Mouse (Mus musculus) embryonic facial prominence, embryonic 14.5 days (tissue): ENCODE data around the gene Elavl4. TPM values are rescaled to one million over a fixed set of nuclear protein-coding genes. Genes with fewer than 3 reads are reported as not detected.

Experiments
- ATAC-seq: fragments of 200-750 bp; cut with Nextera tagmentation; 2 replicates; pipeline ENCODE4 v1.8.0; 2017; ENCODE audit warnings: low read depth, moderate number of reproducible peaks, moderate TSS enrichment
- DNase-seq: peaks from one replicate; pipeline ENCODE4 v3.0.0-alpha.2; 2015; ENCODE audit warnings: low spot score
- H3K27ac ChIP-seq: fragments of 300-500 bp; sonication (generic); replicated peaks from 2 replicates; pipeline ENCODE4 v1.5.1; 2014; ENCODE audit warnings: low read depth, mild to moderate bottlenecking, low read length, moderate library complexity
- H3K27me3 ChIP-seq: fragments of 300-500 bp; sonication (generic); replicated peaks from 2 replicates; pipeline ENCODE4 v1.6.1; 2014; ENCODE audit warnings: low read length; ENCODE audit not compliant: control insufficient read depth, insufficient read depth
- H3K36me3 ChIP-seq: fragments of 300-500 bp; sonication (generic); 2 replicates; pipeline ENCODE4 v1.6.1; 2014; ENCODE audit warnings: low read length, mixed read lengths; ENCODE audit not compliant: control insufficient read depth, insufficient read depth
- H3K4me1 ChIP-seq: fragments of 300-500 bp; sonication (generic); 2 replicates; pipeline ENCODE4 v1.6.1; 2014; ENCODE audit warnings: antibody characterized with exemption, low read length; ENCODE audit not compliant: control insufficient read depth, insufficient read depth
- H3K4me2 ChIP-seq: fragments of 300-500 bp; sonication (generic); 2 replicates; pipeline ENCODE4 v1.6.1; 2014; ENCODE audit warnings: low read depth, mild to moderate bottlenecking, low read length, moderate library complexity, mixed read lengths
- H3K4me3 ChIP-seq: fragments of 300-500 bp; sonication (generic); 2 replicates; pipeline ENCODE4 v1.5.1; 2014; ENCODE audit warnings: low read depth, mild to moderate bottlenecking, low read length
- H3K9ac ChIP-seq: fragments of 300-500 bp; sonication (generic); 2 replicates; pipeline ENCODE4 v1.6.1; 2014; ENCODE audit warnings: low read depth, mild to moderate bottlenecking, low read length, moderate library complexity, mixed read lengths
- H3K9me3 ChIP-seq: fragments of 300-500 bp; sonication (generic); 2 replicates; pipeline ENCODE4 v1.6.1; 2016; ENCODE audit warnings: low read length; ENCODE audit not compliant: control insufficient read depth
- WGBS: fragments of 180-500 bp; shearing (Covaris S2); extraction: QIAGEN DNeasy Blood & Tissue Kit; methylation state at CpG from one replicate; pipeline ENCODE4 v1.1.7; 2014; 5-methylcytosine and 5-hydroxymethylcytosine counted together
- polyA plus RNA-seq: library from polyadenylated mRNA; unstranded; fragments of >200 nt; fragmentation: Nextera tagmentation; extraction: Ambion mirVana; gene quantifications from 2 replicates; pipeline ENCODE4 v1.2.1, GENCODE M21; 2014

Elavl4 gene
- polyA plus RNA-seq, 1 experiment from 2014 or later, result 34.2 TPM

- no peaks in the 10 kb centered on the region for H3K4me1 ChIP-seq
- no peaks in the 10 kb centered on the region for H3K9me3 ChIP-seq
- H3K4me3 ChIP-seq, result no peak overlapping the region
- no peak overlapping the region for H3K27ac ChIP-seq
- H3K36me3 ChIP-seq, result no peaks in the 10 kb centered on the region
- DNase-seq (no peak), ATAC-seq (no peak)
- H3K9ac ChIP-seq, result no peak overlapping the region
- WGBS, result 72% methylated on average over 3 of the region's 3 CpGs
- no peak overlapping the region for H3K4me2 ChIP-seq
- no peaks in the 10 kb centered on the region for H3K27me3 ChIP-seq
These were observed 101.7 kb downstream of the Elavl4 start for GRCm38 (mm10) chr4:110250055-110250454.

DNA sequence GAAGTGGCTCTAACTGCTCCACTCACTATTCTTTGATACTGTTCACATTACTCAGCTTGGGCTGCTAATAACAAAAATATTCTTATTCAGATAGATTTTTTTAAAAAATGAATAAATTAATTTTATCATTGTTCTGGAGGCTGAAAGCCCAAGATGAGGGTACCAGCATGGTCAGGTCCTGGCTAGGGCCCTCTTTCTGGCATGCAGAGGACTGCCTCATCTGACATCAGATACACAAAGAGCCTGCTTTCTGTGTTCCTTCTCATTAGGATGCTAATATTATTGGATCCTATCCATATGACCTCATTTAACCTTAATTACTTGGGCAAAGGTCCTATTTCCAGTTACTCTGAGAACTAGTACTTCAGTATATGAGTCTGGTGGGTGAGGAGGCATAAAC, 108.8 kb downstream of the Elavl4 start:
- H3K27me3 ChIP-seq, result no peaks in the 10 kb centered on the region
- H3K36me3 ChIP-seq, result no peaks in the 10 kb centered on the region
- no peak overlapping the region for H3K4me2 ChIP-seq
- no peaks in the 10 kb centered on the region for H3K9me3 ChIP-seq
- no peak for ATAC-seq
- H3K4me1 ChIP-seq, result no peaks in the 10 kb centered on the region
- no peak for DNase-seq
- H3K4me3 ChIP-seq, result no peak overlapping the region
- no peak overlapping the region for H3K27ac ChIP-seq
- no peak overlapping the region for H3K9ac ChIP-seq

DNA sequence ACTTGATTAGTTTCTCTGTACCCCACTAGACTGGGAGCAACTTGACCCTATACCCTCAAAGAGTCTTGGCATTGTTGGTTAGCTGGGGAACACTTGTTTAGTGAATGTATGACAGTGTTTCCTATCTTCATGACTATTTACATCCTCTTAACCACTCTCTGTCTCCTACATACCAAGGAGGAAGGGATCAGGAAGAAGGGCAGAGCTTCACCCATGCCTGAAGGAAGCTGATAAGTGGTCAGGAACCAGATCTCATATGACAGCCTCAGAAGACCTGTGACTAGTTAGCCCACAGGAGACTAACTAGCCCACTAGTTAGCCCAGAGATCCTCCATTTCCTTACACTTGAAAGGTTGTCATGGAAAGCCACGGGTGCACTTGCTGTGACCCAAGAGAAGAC, 117.2 kb downstream of the Elavl4 start:
- no peak overlapping the region for H3K9ac ChIP-seq
- no peak overlapping the region for H3K4me3 ChIP-seq
- H3K27me3 ChIP-seq, result no peaks in the 10 kb centered on the region
- no peak for ATAC-seq
- H3K9me3 ChIP-seq, result no peaks in the 10 kb centered on the region
- WGBS, result 57% methylated on average over 1 of the region's 1 CpGs
- no peak overlapping the region for H3K4me2 ChIP-seq
- H3K4me1 ChIP-seq, result no peaks in the 10 kb centered on the region
- no peak overlapping the region for H3K27ac ChIP-seq
- no peak for DNase-seq
- H3K36me3 ChIP-seq, result no peaks in the 10 kb centered on the region

DNA sequence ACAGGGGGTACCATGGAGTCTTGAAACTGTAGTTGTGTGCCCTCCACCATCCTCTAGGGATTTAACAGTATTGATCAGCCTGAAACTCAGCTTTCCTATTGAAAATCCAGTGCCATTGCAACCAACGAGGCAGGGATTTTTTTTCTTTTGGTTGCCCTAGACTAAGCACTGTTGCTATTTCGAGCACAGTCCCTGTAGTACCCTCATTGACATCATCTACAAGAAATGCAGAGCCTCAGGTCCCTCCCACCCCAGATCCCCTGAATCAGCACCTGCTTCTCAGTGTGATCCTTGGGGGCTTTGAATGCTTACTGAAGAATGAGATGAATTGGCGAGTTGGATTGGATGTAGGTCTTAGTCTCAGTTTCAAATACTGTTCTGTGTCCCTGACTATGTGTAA, 119.4 kb downstream of the Elavl4 start:
- DNase-seq (no peak), ATAC-seq (no peak)
- Histone ChIP-seq H3K9ac (no peak overlapping the region), H3K27ac (no peak overlapping the region), H3K4me3 (no peak overlapping the region), H3K36me3 (no peaks in the 10 kb centered on the region), H3K4me1 (no peaks in the 10 kb centered on the region), H3K4me2 (no peak overlapping the region), H3K27me3 (no peaks in the 10 kb centered on the region), H3K9me3 (no peaks in the 10 kb centered on the region)
- 80% methylated on average over 3 of the region's 3 CpGs for WGBS

GRCm38 (mm10) chr4:110231799-110232198, 119.9 kb downstream of the Elavl4 start:
- no peak overlapping the region for H3K9ac ChIP-seq
- DNase-seq (peak; percentile 45), ATAC-seq (peak; percentile 67)
- H3K9me3 ChIP-seq, result no peaks in the 10 kb centered on the region
- H3K4me3 ChIP-seq, result no peak overlapping the region
- H3K4me1 ChIP-seq, result no peaks in the 10 kb centered on the region
- H3K27ac ChIP-seq, result no peak overlapping the region
- 66% methylated on average over 4 of the region's 4 CpGs for WGBS
- H3K4me2 ChIP-seq, result no peak overlapping the region
- H3K27me3 ChIP-seq, result no peaks in the 10 kb centered on the region
- no peaks in the 10 kb centered on the region for H3K36me3 ChIP-seq

- H3K9me3 ChIP-seq, result no peaks in the 10 kb centered on the region
- H3K9ac ChIP-seq, result no peak overlapping the region
- no peak for DNase-seq
- 89% methylated on average over 1 of the region's 1 CpGs for WGBS
- H3K36me3 ChIP-seq, result no peaks in the 10 kb centered on the region
- no peaks in the 10 kb centered on the region for H3K27me3 ChIP-seq
- H3K27ac ChIP-seq, result no peak overlapping the region
- no peak overlapping the region for H3K4me2 ChIP-seq
- peak; percentile 30; the same call in 1 of the 2 replicates for ATAC-seq
- no peaks in the 10 kb centered on the region for H3K4me1 ChIP-seq
- H3K4me3 ChIP-seq, result no peak overlapping the region
These were observed 122.1 kb downstream of the Elavl4 start for GRCm38 (mm10) chr4:110229652-110230051.

- Histone ChIP-seq H3K4me2 (no peak overlapping the region), H3K4me1 (no peaks in the 10 kb centered on the region), H3K4me3 (no peak overlapping the region), H3K36me3 (no peaks in the 10 kb centered on the region), H3K27ac (no peak overlapping the region), H3K27me3 (no peaks in the 10 kb centered on the region), H3K9me3 (no peaks in the 10 kb centered on the region), H3K9ac (no peak overlapping the region)
- DNase-seq (no peak), ATAC-seq (no peak)
These were observed 122.5 kb downstream of the Elavl4 start for GRCm38 (mm10) chr4:110229238-110229637.

GRCm38 (mm10) chr4:110227621-110228031, 124.1 kb downstream of the Elavl4 start:
- H3K27me3 ChIP-seq, result no peaks in the 10 kb centered on the region
- no peaks in the 10 kb centered on the region for H3K4me1 ChIP-seq
- 78% methylated on average over 8 of the region's 8 CpGs for WGBS
- no peak overlapping the region for H3K4me3 ChIP-seq
- no peak overlapping the region for H3K4me2 ChIP-seq
- H3K36me3 ChIP-seq, result no peaks in the 10 kb centered on the region
- ATAC-seq (no peak), DNase-seq (no peak)
- no peak overlapping the region for H3K27ac ChIP-seq
- H3K9ac ChIP-seq, result no peak overlapping the region
- no peaks in the 10 kb centered on the region for H3K9me3 ChIP-seq

- no peak for DNase-seq
- no peak overlapping the region for H3K27ac ChIP-seq
- no peak for ATAC-seq
- 76% methylated on average over 10 of the region's 10 CpGs for WGBS
- H3K4me3 ChIP-seq, result no peak overlapping the region
- no peaks in the 10 kb centered on the region for H3K27me3 ChIP-seq
- no peaks in the 10 kb centered on the region for H3K9me3 ChIP-seq
- no peak overlapping the region for H3K4me2 ChIP-seq
- no peak overlapping the region for H3K9ac ChIP-seq
- no peaks in the 10 kb centered on the region for H3K4me1 ChIP-seq
- H3K36me3 ChIP-seq, result no peaks in the 10 kb centered on the region
These were observed 126.2 kb downstream of the Elavl4 start for GRCm38 (mm10) chr4:110225492-110225891.
